Mouse (Mus musculus): Measurements from ENCODE around the gene Gipc2. TPM values are rescaled to one million over a fixed set of nuclear protein-coding genes. Genes with fewer than 3 reads are reported as not detected.
A peak's percentile ranks its signal among the peaks of the same experiment; 100 is the strongest.

Gipc2 gene
- polyA plus RNA-seq, 1 experiment from 2014 or later = 12.3 TPM

DNA sequence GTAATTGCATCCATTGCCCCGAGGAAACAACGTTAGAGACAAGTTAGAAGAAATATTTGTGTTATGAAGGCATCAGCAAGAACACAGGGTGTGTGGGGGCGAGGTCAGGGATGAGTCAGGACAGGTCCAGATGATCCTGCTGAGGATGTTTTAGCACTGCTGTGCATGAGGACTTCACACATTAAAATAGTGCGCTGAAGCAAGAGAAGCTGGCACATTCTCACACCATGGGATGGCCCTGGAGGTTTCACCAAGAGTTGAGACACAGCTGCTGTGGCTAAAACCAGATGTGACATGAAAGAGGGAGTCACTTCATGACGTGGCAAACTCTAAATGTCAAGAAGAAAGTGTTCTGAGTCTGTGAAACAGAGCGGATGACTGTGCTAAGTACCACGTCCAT, 38.9 kb downstream of the Gipc2 start:
- WGBS (ENCODE audit: insufficient replicate concordance) = 65% methylated on average over 7 of the region's 7 CpGs

DNA sequence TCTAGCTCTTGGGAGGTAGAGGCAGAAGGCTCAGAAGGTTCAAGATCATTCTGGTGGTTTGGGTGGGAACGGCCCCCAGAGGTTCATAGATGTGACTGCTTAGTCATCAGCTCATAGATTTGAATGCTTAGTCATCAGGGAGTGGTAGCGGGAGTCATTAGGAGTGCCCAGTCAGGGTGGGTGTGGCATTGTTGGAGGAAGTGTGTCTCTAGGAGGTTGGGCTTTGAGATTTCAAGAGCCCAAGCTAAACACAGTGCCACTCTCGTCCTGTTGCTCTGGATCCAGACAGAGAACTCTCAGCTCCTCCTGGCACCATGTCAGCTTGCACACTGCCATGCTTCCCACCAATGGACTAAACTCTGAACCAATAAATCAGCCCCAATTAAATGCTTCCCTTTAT, 43.3 kb downstream of the Gipc2 start:
- Histone ChIP-seq H3K27ac (peak overlapping the region; percentile 86), H3K36me3 (no peaks in the 10 kb centered on the region), H3K27me3 (replicated peaks) (no peaks in the 10 kb centered on the region), H3K4me2 (peak overlapping the region; percentile 58), H3K9me3 (replicated peaks) (no peaks in the 10 kb centered on the region), H3K9ac (peak overlapping the region; percentile 39; the same call in 1 of the 2 replicates), H3K4me1 (peaks cover 52% of the 10 kb centered on the region), H3K4me3 (no peak overlapping the region)
- 15% methylated on average over 3 of the region's 3 CpGs for WGBS (ENCODE audit: insufficient replicate concordance)
- ATAC-seq = peak; percentile 95

More for the DNA sequence above, 38.9 kb downstream of the Gipc2 start:
- no peak for ATAC-seq
- Histone ChIP-seq H3K4me3 (no peak overlapping the region), H3K27ac (no peak overlapping the region), H3K9me3 (replicated peaks) (no peaks in the 10 kb centered on the region), H3K4me2 (no peak overlapping the region), H3K27me3 (replicated peaks) (0 out of 2 replicates have a peak, but pooled peaks cover 4% of the 10 kb centered on the region), H3K36me3 (no peaks in the 10 kb centered on the region), H3K9ac (no peak overlapping the region), H3K4me1 (peaks cover 21% of the 10 kb centered on the region)

DNA sequence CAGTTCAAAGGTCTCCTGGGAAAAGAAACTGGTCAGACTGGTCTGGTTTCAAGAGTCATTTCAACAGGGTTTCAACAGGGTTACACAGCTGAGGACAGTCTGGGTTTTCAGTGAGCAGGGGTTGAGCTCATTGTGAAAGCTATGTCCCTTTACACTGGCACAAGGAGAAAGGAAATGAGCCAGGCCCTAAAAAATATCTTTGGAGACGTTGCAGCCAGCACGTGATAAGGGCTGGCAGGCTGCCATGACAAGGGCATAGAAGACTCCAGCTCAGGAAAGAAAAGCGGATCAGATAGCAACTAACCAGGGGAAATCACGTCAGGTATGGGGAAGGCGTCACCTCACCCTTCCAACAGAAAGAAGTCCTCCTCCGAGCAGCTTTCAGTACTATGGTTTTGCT, 43.9 kb downstream of the Gipc2 start:
- no peaks in the 10 kb centered on the region for H3K9me3 ChIP-seq (replicated peaks)
- 18% methylated on average over 6 of the region's 6 CpGs for WGBS (ENCODE audit: insufficient replicate concordance)
- H3K36me3 ChIP-seq = no peaks in the 10 kb centered on the region
- H3K27ac ChIP-seq = peak overlapping the region; percentile 86
- ATAC-seq = peak; percentile 46
- H3K4me2 ChIP-seq = peak overlapping the region; percentile 58
- no peaks in the 10 kb centered on the region for H3K27me3 ChIP-seq (replicated peaks)
- H3K4me3 ChIP-seq = no peak overlapping the region
- peaks cover 52% of the 10 kb centered on the region for H3K4me1 ChIP-seq
- H3K9ac ChIP-seq = peak overlapping the region; percentile 39; the same call in 1 of the 2 replicates

DNA sequence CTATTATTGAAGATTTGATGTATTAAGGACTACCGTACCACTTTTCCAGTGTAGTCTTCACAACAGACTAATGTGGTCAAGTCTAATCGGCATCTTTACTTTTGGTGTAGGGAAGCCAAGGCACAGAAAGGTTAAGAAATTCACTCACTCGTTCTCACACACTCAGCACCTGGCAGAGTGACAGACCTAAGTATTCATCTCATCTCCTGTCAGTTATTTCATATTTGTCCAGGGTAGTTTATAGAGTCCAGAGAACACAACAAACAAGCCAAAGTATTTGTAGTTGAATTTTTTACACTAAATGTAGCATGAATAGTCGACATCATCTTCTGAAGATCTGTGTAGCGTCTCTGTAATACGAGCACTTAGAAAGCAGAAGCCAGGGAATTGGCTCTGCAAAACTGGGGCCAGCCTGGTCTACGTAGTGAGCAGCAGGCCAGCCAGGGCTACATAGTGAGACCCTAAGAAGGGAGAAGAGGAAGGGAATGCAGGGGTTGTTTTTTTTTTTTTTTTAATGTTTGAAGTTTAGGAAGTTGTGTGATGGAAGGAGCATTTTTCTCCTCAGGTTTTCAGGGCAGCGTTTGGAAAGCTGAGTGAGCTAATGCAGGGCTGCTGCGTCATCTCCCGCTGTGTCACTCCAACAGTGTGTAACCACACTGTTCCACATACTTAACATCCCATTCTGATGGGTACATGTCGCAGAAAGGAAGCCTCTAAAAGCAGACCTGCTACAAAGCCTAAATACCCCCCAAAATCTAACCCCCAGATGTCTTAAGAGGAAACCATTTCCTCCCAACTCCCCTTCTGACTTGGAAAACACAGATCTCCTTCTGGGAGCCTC, 44.6 kb downstream of the Gipc2 start:
- WGBS (ENCODE audit: insufficient replicate concordance) = 71% methylated on average over 11 of the region's 11 CpGs
- peak overlapping the region; percentile 39; the same call in 1 of the 2 replicates for H3K9ac ChIP-seq
- no peak for ATAC-seq
- H3K27ac ChIP-seq = peak overlapping the region; percentile 86
- no peaks in the 10 kb centered on the region for H3K9me3 ChIP-seq (replicated peaks)
- no peak overlapping the region for H3K4me3 ChIP-seq
- H3K4me2 ChIP-seq = no peak overlapping the region
- H3K27me3 ChIP-seq (replicated peaks) = 0 out of 2 replicates have a peak, but pooled peaks cover 3% of the 10 kb centered on the region
- H3K4me1 ChIP-seq = peaks cover 54% of the 10 kb centered on the region
- no peaks in the 10 kb centered on the region for H3K36me3 ChIP-seq

DNA sequence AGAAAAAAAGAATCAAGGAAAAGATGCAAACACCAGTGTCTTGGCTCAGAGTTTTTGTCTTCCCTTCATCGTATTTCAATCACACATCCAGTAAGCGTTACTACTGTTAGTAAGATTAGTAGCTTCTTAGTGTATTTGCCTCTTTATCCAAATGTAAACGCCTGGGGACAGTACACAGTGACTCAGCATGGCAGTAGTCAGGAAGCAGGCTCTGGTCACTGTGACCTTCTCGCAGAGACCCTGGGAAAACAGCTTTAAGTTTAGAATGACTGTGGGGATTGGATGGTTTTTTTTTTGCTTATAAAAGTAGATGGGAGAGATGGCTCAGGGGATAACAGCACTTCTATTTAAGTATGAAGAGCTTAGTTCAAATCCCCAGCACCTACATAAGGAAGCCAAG, 46.0 kb downstream of the Gipc2 start:
- ATAC-seq = no peak
- peaks cover 67% of the 10 kb centered on the region for H3K4me1 ChIP-seq
- no peaks in the 10 kb centered on the region for H3K36me3 ChIP-seq
- H3K4me3 ChIP-seq = no peak overlapping the region
- H3K9ac ChIP-seq = no peak overlapping the region
- 34% methylated on average over 4 of the region's 4 CpGs for WGBS (ENCODE audit: insufficient replicate concordance)
- H3K27me3 ChIP-seq (replicated peaks) = 0 out of 2 replicates have a peak, but pooled peaks cover 7% of the 10 kb centered on the region
- peak overlapping the region; percentile 33; the same call in 1 of the 2 replicates for H3K27ac ChIP-seq
- H3K9me3 ChIP-seq (replicated peaks) = no peaks in the 10 kb centered on the region
- H3K4me2 ChIP-seq = no peak overlapping the region

DNA sequence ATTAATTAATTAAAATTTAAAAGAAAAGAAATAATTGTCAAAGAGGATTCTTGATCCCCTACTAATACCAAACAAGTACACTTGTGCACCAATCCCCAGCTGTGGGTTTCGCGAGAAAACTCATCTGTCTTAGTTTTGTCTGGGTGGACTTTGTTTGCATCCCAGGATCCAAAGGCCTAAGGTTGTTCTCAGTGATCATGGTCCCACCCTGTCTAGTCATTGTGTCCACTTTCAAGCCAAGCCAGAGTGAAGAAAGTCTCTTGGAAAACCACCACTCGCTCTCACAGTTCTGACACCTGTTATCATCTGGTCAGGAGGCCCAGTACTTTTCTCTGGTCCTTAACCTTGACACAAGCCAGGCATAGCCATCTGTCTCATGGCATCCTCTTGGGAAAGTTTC, 48.1 kb downstream of the Gipc2 start:
- Histone ChIP-seq H3K4me2 (no peak overlapping the region), H3K4me1 (peaks cover 72% of the 10 kb centered on the region)
- WGBS (ENCODE audit: insufficient replicate concordance) = 85% methylated on average over 3 of the region's 3 CpGs

DNA sequence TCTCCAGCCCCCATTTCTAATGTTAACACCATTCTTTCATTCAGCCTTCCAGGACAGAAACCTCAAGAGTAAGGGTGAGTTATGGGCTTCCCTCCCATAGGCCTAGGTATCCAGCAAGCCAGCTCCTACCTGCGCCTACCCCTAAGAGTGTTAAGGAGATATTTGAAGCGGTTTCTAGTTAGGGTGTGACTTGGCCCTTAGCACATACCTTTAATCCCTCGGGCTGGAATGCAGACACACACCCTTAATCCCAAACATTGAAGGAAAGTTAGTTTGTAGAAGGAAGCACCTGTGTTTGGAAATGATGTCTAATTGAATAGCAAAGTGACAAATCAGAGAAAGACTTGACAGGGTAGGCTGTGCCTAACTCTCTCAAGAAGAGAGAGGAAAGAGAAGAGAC, 49.9 kb downstream of the Gipc2 start:
- peaks cover 62% of the 10 kb centered on the region for H3K4me1 ChIP-seq
- no peak overlapping the region; the same call in 1 of the 2 replicates for H3K27ac ChIP-seq
- WGBS (ENCODE audit: insufficient replicate concordance) = 74% methylated on average over 3 of the region's 3 CpGs
- no peaks in the 10 kb centered on the region for H3K36me3 ChIP-seq
- H3K27me3 ChIP-seq (replicated peaks) = 0 out of 2 replicates have a peak, but pooled peaks cover 7% of the 10 kb centered on the region
- no peak for ATAC-seq
- H3K9me3 ChIP-seq (replicated peaks) = no peaks in the 10 kb centered on the region
- no peak overlapping the region for H3K4me2 ChIP-seq
- no peak overlapping the region for H3K4me3 ChIP-seq
- H3K9ac ChIP-seq = no peak overlapping the region

More for the DNA sequence above, 48.1 kb downstream of the Gipc2 start:
- 0 out of 2 replicates have a peak, but pooled peaks cover 7% of the 10 kb centered on the region for H3K27me3 ChIP-seq (replicated peaks)
- no peak overlapping the region for H3K9ac ChIP-seq
- ATAC-seq = no peak
- H3K9me3 ChIP-seq (replicated peaks) = no peaks in the 10 kb centered on the region
- no peak overlapping the region for H3K27ac ChIP-seq
- no peaks in the 10 kb centered on the region for H3K36me3 ChIP-seq
- no peak overlapping the region for H3K4me3 ChIP-seq

DNA sequence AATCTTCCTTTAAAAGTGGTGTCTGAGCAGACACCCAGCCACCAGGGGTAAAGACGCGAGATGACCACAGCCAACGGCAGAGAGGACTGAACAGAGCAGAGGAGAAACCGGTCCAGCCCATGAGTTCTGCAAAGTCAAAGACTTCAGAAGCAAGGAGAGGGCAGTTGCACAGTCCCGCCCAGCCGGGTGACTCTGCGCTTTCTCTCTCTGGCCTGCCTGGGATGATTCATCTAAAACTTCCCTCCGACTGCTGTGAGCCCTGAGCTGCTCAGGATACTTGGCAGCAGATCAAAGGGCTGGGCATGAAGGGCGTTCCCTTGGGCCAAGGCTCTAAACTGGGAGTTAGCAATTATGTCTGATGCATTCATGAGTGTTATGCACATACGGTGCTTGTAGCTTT, 51.2 kb downstream of the Gipc2 start:
- no peaks in the 10 kb centered on the region for H3K36me3 ChIP-seq
- peak overlapping the region; percentile 86 for H3K27ac ChIP-seq
- peak; percentile 95 for ATAC-seq
- H3K9ac ChIP-seq = peak overlapping the region; percentile 52
- H3K27me3 ChIP-seq (replicated peaks) = peaks cover 18% of the 10 kb centered on the region
- H3K4me2 ChIP-seq = peak overlapping the region; percentile 61
- H3K9me3 ChIP-seq (replicated peaks) = no peaks in the 10 kb centered on the region
- peak overlapping the region; percentile 16; the same call in 1 of the 2 replicates for H3K4me3 ChIP-seq
- peaks cover 50% of the 10 kb centered on the region for H3K4me1 ChIP-seq
- WGBS (ENCODE audit: insufficient replicate concordance) = 14% methylated on average over 10 of the region's 10 CpGs

DNA sequence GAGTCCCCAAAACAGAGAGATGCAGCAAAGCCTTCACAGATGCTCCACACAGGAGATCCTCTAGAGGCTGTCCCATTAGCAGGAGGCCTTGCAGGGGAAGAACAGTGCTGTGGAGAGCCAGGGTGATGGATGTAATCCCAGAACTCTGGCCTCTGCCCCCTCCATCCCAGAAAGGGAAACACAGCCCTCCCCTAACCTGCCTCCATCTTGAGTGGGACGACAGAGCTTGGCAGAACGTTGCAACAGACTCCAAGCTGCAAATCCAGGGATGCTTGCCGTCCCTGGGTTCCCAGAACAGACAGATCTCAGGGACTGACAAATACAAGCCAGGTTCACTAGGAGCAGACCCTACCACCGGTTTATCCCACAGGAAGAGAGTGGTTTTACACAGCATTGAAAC, 51.8 kb downstream of the Gipc2 start:
- Histone ChIP-seq H3K27me3 (replicated peaks) (peaks cover 24% of the 10 kb centered on the region), H3K4me3 (no peak overlapping the region; the same call in 1 of the 2 replicates), H3K4me1 (peaks cover 44% of the 10 kb centered on the region), H3K27ac (peak overlapping the region; percentile 86), H3K9me3 (replicated peaks) (no peaks in the 10 kb centered on the region), H3K36me3 (no peaks in the 10 kb centered on the region), H3K4me2 (peak overlapping the region; percentile 61), H3K9ac (peak overlapping the region; percentile 52)
- no peak for ATAC-seq
- 46% methylated on average over 4 of the region's 4 CpGs for WGBS (ENCODE audit: insufficient replicate concordance)

DNA sequence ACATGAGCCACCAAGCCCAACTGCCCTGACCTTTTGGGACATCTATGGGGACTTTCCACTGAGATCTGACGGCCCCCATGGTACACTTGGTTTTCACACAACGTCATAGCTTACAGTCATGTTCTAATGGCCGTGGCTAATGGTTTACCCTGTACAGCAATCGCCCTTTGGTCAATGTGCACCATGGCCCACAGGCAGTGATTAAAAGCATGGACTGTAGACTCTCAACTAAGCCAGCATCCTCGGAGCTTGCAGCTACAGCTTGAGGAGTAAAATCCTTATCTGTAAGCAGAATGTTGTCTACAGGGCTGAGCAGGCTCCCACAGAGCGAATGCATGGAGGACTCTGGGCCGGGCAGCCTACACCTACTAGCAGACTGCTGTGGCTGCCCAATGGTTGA, 52.5 kb downstream of the Gipc2 start:
- peaks cover 42% of the 10 kb centered on the region for H3K4me1 ChIP-seq
- peaks cover 31% of the 10 kb centered on the region for H3K27me3 ChIP-seq (replicated peaks)
- no peak overlapping the region for H3K9ac ChIP-seq
- H3K9me3 ChIP-seq (replicated peaks) = no peaks in the 10 kb centered on the region
- 57% methylated on average over 7 of the region's 7 CpGs for WGBS (ENCODE audit: insufficient replicate concordance)
- peak overlapping the region; percentile 17; the same call in 1 of the 2 replicates for H3K4me2 ChIP-seq
- no peaks in the 10 kb centered on the region for H3K36me3 ChIP-seq
- peak; percentile 43 for ATAC-seq
- H3K4me3 ChIP-seq = no peak overlapping the region
- peak overlapping the region; percentile 86 for H3K27ac ChIP-seq

DNA sequence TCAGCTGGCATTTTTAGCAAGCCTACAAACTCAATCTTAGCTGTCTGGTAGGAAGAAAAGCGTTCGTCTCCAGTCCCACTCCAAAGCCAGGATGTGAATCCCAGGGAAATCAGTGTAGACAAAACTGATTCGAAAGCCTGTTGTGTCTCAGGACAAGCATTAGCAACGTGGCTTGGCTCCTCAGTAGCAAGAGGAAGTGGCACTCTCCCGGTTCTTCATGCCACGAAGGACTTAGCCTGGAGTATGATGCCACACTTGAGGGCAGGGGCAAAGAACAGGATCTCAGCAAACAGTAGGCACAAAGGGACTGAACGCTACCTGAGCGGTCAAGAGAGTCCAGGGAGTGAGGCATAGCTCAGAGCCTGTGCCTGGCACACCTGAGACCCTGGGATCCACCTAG, 53.4 kb downstream of the Gipc2 start:
- WGBS (ENCODE audit: insufficient replicate concordance) = 72% methylated on average over 8 of the region's 8 CpGs
- Histone ChIP-seq H3K27me3 (replicated peaks) (peaks cover 40% of the 10 kb centered on the region), H3K4me3 (no peak overlapping the region), H3K27ac (no peak overlapping the region), H3K4me2 (no peak overlapping the region), H3K4me1 (peaks cover 45% of the 10 kb centered on the region), H3K9me3 (replicated peaks) (no peaks in the 10 kb centered on the region), H3K9ac (no peak overlapping the region), H3K36me3 (no peaks in the 10 kb centered on the region)
- ATAC-seq = no peak

DNA sequence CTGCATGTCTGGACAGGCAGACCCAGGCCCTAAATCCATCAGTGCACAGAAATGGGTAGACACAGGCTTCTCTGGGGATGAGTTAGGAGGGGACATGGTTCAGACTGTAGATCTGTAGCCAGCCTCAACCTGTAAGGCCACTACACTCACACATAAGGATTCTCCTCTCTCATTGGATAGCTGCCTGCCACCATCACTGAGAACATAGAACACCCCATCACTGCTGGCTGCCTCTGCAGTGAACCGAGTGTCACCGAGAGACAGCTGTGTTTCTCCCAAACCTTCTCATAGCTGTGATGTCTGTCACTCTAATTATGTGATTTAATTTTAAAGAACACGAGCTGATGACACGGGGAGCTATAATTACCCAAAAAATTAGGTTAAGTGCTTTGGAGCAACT, 54.5 kb downstream of the Gipc2 start:
- Histone ChIP-seq H3K4me3 (no peak overlapping the region), H3K9me3 (replicated peaks) (no peaks in the 10 kb centered on the region), H3K9ac (no peak overlapping the region), H3K27me3 (replicated peaks) (peaks cover 49% of the 10 kb centered on the region), H3K4me1 (peaks cover 57% of the 10 kb centered on the region), H3K27ac (no peak overlapping the region), H3K4me2 (peak overlapping the region; percentile 23; the same call in 1 of the 2 replicates), H3K36me3 (no peaks in the 10 kb centered on the region)
- WGBS (ENCODE audit: insufficient replicate concordance) = 66% methylated on average over 4 of the region's 4 CpGs
- no peak for ATAC-seq

Measured in liver, embryonic 12.5 days (tissue).